Mouse (Mus musculus): Measurements from ENCODE around the gene Plcb3. TPM values are rescaled to one million over a fixed set of nuclear protein-coding genes. Genes with fewer than 3 reads are reported as not detected.
A peak's percentile ranks its signal among the peaks of the same experiment; 100 is the strongest.
"Not testable (repeated sequence)": the region's sequence is repeated elsewhere in the genome, so short reads cannot be mapped to it uniquely, and the experiment has no call there.

The Plcb3 gene
- polyA plus RNA-seq, 1 experiment from 2014 or later: 48.2 TPM

- H3K9me3 ChIP-seq (replicated peaks): no peaks in the 10 kb centered on the region
- H3K36me3 ChIP-seq: peaks cover 27% of the 10 kb centered on the region
- ATAC-seq (ENCODE audit: insufficient number of reproducible peaks, low FRiP score, low TSS enrichment, low read depth): no peak
- no peak overlapping the region for H3K27ac ChIP-seq (replicated peaks)
- 81% methylated on average over 6 of the region's 6 CpGs for WGBS
- H3K4me2 ChIP-seq (replicated peaks): no peak overlapping the region
- no peak overlapping the region for H3K4me3 ChIP-seq (replicated peaks)
- H3K27me3 ChIP-seq: no peaks in the 10 kb centered on the region
- no peak overlapping the region for H3K9ac ChIP-seq
- peaks cover 19% of the 10 kb centered on the region for H3K4me1 ChIP-seq
These were observed 63.2 kb downstream of the Plcb3 start for GRCm38 (mm10) chr19:6913036-6913435.

- 94% methylated on average over 15 of the region's 15 CpGs for WGBS
- Histone ChIP-seq H3K4me2 (replicated peaks) (no peak overlapping the region), H3K4me3 (replicated peaks) (no peak overlapping the region), H3K9ac (no peak overlapping the region), H3K9me3 (replicated peaks) (no peaks in the 10 kb centered on the region), H3K27ac (replicated peaks) (no peak overlapping the region), H3K36me3 (peaks cover 27% of the 10 kb centered on the region), H3K4me1 (peaks cover 25% of the 10 kb centered on the region), H3K27me3 (no peaks in the 10 kb centered on the region)
- ATAC-seq (ENCODE audit: insufficient number of reproducible peaks, low FRiP score, low TSS enrichment, low read depth): no peak
These were observed 63.9 kb downstream of the Plcb3 start for GRCm38 (mm10) chr19:6912205-6912970.

- ATAC-seq (ENCODE audit: insufficient number of reproducible peaks, low FRiP score, low TSS enrichment, low read depth): no peak
- Histone ChIP-seq H3K4me1 (peaks cover 26% of the 10 kb centered on the region), H3K36me3 (peaks cover 35% of the 10 kb centered on the region), H3K9me3 (replicated peaks) (no peaks in the 10 kb centered on the region), H3K9ac (no peak overlapping the region), H3K4me2 (replicated peaks) (peak overlapping the region; percentile 70), H3K4me3 (replicated peaks) (peak overlapping the region; percentile 66), H3K27me3 (no peaks in the 10 kb centered on the region), H3K27ac (replicated peaks) (no peak overlapping the region)
- WGBS: 83% methylated on average over 19 of the region's 19 CpGs
These were observed 64.9 kb downstream of the Plcb3 start for GRCm38 (mm10) chr19:6911101-6912074.

GRCm38 (mm10) chr19:6910306-6910705 is 66.0 kb downstream of the Plcb3 start:
- not testable (repeated sequence) for H3K27me3 ChIP-seq; H3K9me3 ChIP-seq (replicated peaks)
- H3K36me3 ChIP-seq: peaks cover 44% of the 10 kb centered on the region
- peaks cover 26% of the 10 kb centered on the region for H3K4me1 ChIP-seq
- H3K4me2 ChIP-seq (replicated peaks): peak overlapping the region; percentile 70
- peak; percentile 43; the same call in 1 of the 2 replicates for ATAC-seq (ENCODE audit: insufficient number of reproducible peaks, low FRiP score, low TSS enrichment, low read depth)
- peak overlapping the region; percentile 66 for H3K4me3 ChIP-seq (replicated peaks)
- under 1% methylated on average over 29 of the region's 30 CpGs for WGBS
- H3K27ac ChIP-seq (replicated peaks): peak overlapping the region; percentile 99
- H3K9ac ChIP-seq: peak overlapping the region; percentile 63

GRCm38 (mm10) chr19:6909507-6910289 is 66.6 kb downstream of the Plcb3 start, which contains the start of the genes Trmt112 and Prdx5:
Gene Trmt112, plus strand, starts transcription at chr19:6909698.
Gene Prdx5, minus strand, starts transcription at chr19:6910106.
- peak within 1 kb of the TSS; percentile 63 for H3K9ac ChIP-seq
- no peaks in the 10 kb centered on the region for H3K9me3 ChIP-seq (replicated peaks)
- H3K4me2 ChIP-seq (replicated peaks): peak within 1 kb of the TSS; percentile 70
- peak; percentile 94 for ATAC-seq (ENCODE audit: insufficient number of reproducible peaks, low FRiP score, low TSS enrichment, low read depth)
- WGBS: under 1% methylated on average over 65 of the region's 65 CpGs
- peak within 1 kb of the TSS; percentile 66 for H3K4me3 ChIP-seq (replicated peaks)
- H3K4me1 ChIP-seq: peaks cover 26% of the 10 kb centered on the region
- H3K27me3 ChIP-seq: no peaks in the 10 kb centered on the region
- H3K27ac ChIP-seq (replicated peaks): peak within 1 kb of the TSS; percentile 99
- H3K36me3 ChIP-seq: peaks cover 50% of the 10 kb centered on the region

GRCm38 (mm10) chr19:6909021-6909420 is 67.2 kb downstream of the Plcb3 start:
- peaks cover 53% of the 10 kb centered on the region for H3K36me3 ChIP-seq
- WGBS: 3% methylated on average over 11 of the region's 11 CpGs
- peak overlapping the region; percentile 66 for H3K4me3 ChIP-seq (replicated peaks)
- H3K4me1 ChIP-seq: peaks cover 26% of the 10 kb centered on the region
- H3K27me3 ChIP-seq: no peaks in the 10 kb centered on the region
- no peaks in the 10 kb centered on the region for H3K9me3 ChIP-seq (replicated peaks)
- ATAC-seq (ENCODE audit: insufficient number of reproducible peaks, low FRiP score, low TSS enrichment, low read depth): no peak
- peak overlapping the region; percentile 70 for H3K4me2 ChIP-seq (replicated peaks)
- H3K9ac ChIP-seq: peak overlapping the region; percentile 63
- H3K27ac ChIP-seq (replicated peaks): peak overlapping the region; percentile 99

- peaks cover 46% of the 10 kb centered on the region for H3K36me3 ChIP-seq
- H3K9me3 ChIP-seq (replicated peaks): no peaks in the 10 kb centered on the region
- peaks cover 26% of the 10 kb centered on the region for H3K4me1 ChIP-seq
- WGBS: 75% methylated on average over 7 of the region's 7 CpGs
- H3K9ac ChIP-seq: 0 out of 2 replicates have a peak overlapping the region, but pooled peaks have one; percentile 28
- ATAC-seq (ENCODE audit: insufficient number of reproducible peaks, low FRiP score, low TSS enrichment, low read depth): no peak
- H3K4me2 ChIP-seq (replicated peaks): peak overlapping the region; percentile 70
- H3K27ac ChIP-seq (replicated peaks): no peak overlapping the region; the same call in 1 of the 2 replicates
- no peaks in the 10 kb centered on the region for H3K27me3 ChIP-seq
- H3K4me3 ChIP-seq (replicated peaks): peak overlapping the region; percentile 66
These were observed 68.3 kb downstream of the Plcb3 start for GRCm38 (mm10) chr19:6907811-6908540.

GRCm38 (mm10) chr19:6907094-6907493 is 69.2 kb downstream of the Plcb3 start:
- no peaks in the 10 kb centered on the region for H3K27me3 ChIP-seq
- H3K9ac ChIP-seq: no peak overlapping the region
- peaks cover 37% of the 10 kb centered on the region for H3K36me3 ChIP-seq
- peaks cover 26% of the 10 kb centered on the region for H3K4me1 ChIP-seq
- no peak for ATAC-seq (ENCODE audit: insufficient number of reproducible peaks, low FRiP score, low TSS enrichment, low read depth)
- no peak overlapping the region for H3K4me3 ChIP-seq (replicated peaks)
- no peak overlapping the region for H3K27ac ChIP-seq (replicated peaks)
- WGBS: 86% methylated on average over 8 of the region's 8 CpGs
- no peaks in the 10 kb centered on the region for H3K9me3 ChIP-seq (replicated peaks)
- H3K4me2 ChIP-seq (replicated peaks): no peak overlapping the region

GRCm38 (mm10) chr19:6906199-6906598 is 70.1 kb downstream of the Plcb3 start:
- Histone ChIP-seq H3K9me3 (replicated peaks) (no peaks in the 10 kb centered on the region), H3K36me3 (peaks cover 28% of the 10 kb centered on the region), H3K9ac (no peak overlapping the region), H3K4me3 (replicated peaks) (no peak overlapping the region), H3K27me3 (no peaks in the 10 kb centered on the region), H3K27ac (replicated peaks) (no peak overlapping the region), H3K4me2 (replicated peaks) (no peak overlapping the region), H3K4me1 (peaks cover 19% of the 10 kb centered on the region)
- no peak for ATAC-seq (ENCODE audit: insufficient number of reproducible peaks, low FRiP score, low TSS enrichment, low read depth)
- 83% methylated on average over 3 of the region's 3 CpGs for WGBS

- Histone ChIP-seq H3K4me1 (peaks cover 15% of the 10 kb centered on the region), H3K36me3 (peaks cover 26% of the 10 kb centered on the region), H3K27ac (replicated peaks) (no peak overlapping the region), H3K9ac (no peak overlapping the region), H3K4me3 (replicated peaks) (no peak overlapping the region), H3K9me3 (replicated peaks) (no peaks in the 10 kb centered on the region), H3K27me3 (no peaks in the 10 kb centered on the region), H3K4me2 (replicated peaks) (no peak overlapping the region)
- ATAC-seq (ENCODE audit: insufficient number of reproducible peaks, low FRiP score, low TSS enrichment, low read depth): no peak
- WGBS: 87% methylated on average over 11 of the region's 11 CpGs
These were observed 70.6 kb downstream of the Plcb3 start for GRCm38 (mm10) chr19:6905498-6906159.
